Mouse (Mus musculus) myocyte (in vitro differentiated cells): ENCODE measurements at regions not wholly inside any gene's neighbourhood (a gene's known extent, or its start where the extent isn't known, plus 50 kb on each side); places are given as distances from the start of the nearest gene placed in this dataset.

Experiments
- H3K27me3 ChIP-seq: one replicate; pipeline ENCODE4 v1.6.1; 2011; ENCODE audit not compliant: control insufficient read depth, insufficient read depth, insufficient read length
- H3K36me3 ChIP-seq: one replicate; pipeline ENCODE4 v1.6.1; 2011; ENCODE audit not compliant: control insufficient read depth, insufficient read depth
- H3K4me2 ChIP-seq: one replicate; pipeline ENCODE4 v1.6.1; 2011; ENCODE audit warnings: low read depth, control low read depth
- H3K4me3 ChIP-seq: one replicate; pipeline ENCODE4 v1.5.1; 2011; ENCODE audit warnings: mild to moderate bottlenecking, control low read depth, moderate library complexity
- H3K79me2 ChIP-seq: one replicate; pipeline ENCODE4 v1.6.1; 2011; ENCODE audit not compliant: control insufficient read depth, insufficient read depth
- H3ac ChIP-seq: one replicate; pipeline ENCODE4 v1.6.1; 2011; ENCODE audit not compliant: control insufficient read depth, insufficient read length
- CEBPB ChIP-seq: IDR thresholded peaks from 2 replicates; pipeline ENCODE4 v1.6.1; 2011; ENCODE audit warnings: mild to moderate bottlenecking, moderate library complexity; ENCODE audit not compliant: poor library complexity, insufficient read depth, severe bottlenecking
- E2F4 ChIP-seq: IDR thresholded peaks from one replicate; pipeline ENCODE4 v1.6.1; 2011; ENCODE audit warnings: mild to moderate bottlenecking, control low read depth, moderate library complexity; ENCODE audit not compliant: insufficient read depth
- MAX ChIP-seq: IDR thresholded peaks from one replicate; pipeline ENCODE4 v1.6.1; 2011; ENCODE audit warnings: low read depth, mild to moderate bottlenecking, control low read depth
- MYOD1 ChIP-seq, 3 experiments: IDR thresholded peaks; one replicate each; pipeline ENCODE4 v1.6.1; 2011; ENCODE audit warnings: control low read depth in 2 of 3, low read depth in 2 of 3, mild to moderate bottlenecking in 2 of 3, moderate library complexity in 1 of 3; ENCODE audit not compliant: insufficient read length in 2 of 3, control insufficient read depth in 1 of 3
- MYOG ChIP-seq, 3 experiments: IDR thresholded peaks; one replicate each; pipeline ENCODE4 v1.6.1; 2011; ENCODE audit warnings: control low read depth in 2 of 3, low read depth in 2 of 3, mild to moderate bottlenecking in 2 of 3; ENCODE audit not compliant: insufficient read length in 2 of 3, control insufficient read depth in 1 of 3, insufficient read depth in 1 of 3
- POLR2A ChIP-seq: IDR thresholded peaks from one replicate; pipeline ENCODE4 v1.6.1; 2011; ENCODE audit warnings: low read depth, mild to moderate bottlenecking, control low read depth, moderate library complexity; ENCODE audit not compliant: insufficient read length
- POLR2AphosphoS2 ChIP-seq: IDR thresholded peaks from one replicate; pipeline ENCODE4 v1.6.1; 2011; ENCODE audit warnings: low read depth, control low read depth; ENCODE audit not compliant: insufficient read length
- REST ChIP-seq: IDR thresholded peaks from one replicate; pipeline ENCODE4 v1.6.1; 2011; ENCODE audit warnings: mild to moderate bottlenecking, control low read depth, moderate library complexity; ENCODE audit not compliant: insufficient read depth, insufficient read length
- SRF ChIP-seq: IDR thresholded peaks from one replicate; pipeline ENCODE4 v1.6.1; 2011; ENCODE audit warnings: low read depth; ENCODE audit not compliant: control insufficient read depth, insufficient read length
- TCF12 ChIP-seq: IDR thresholded peaks from one replicate; pipeline ENCODE4 v1.6.1; 2011; ENCODE audit warnings: mild to moderate bottlenecking, control low read depth; ENCODE audit not compliant: poor library complexity, insufficient read depth, severe bottlenecking
- TCF3 ChIP-seq: IDR thresholded peaks from one replicate; pipeline ENCODE4 v1.6.1; 2011; ENCODE audit warnings: low read depth, control low read depth; ENCODE audit not compliant: insufficient read length
- USF1 ChIP-seq: IDR thresholded peaks from one replicate; pipeline ENCODE4 v1.6.1; 2011; ENCODE audit warnings: low read depth, mild to moderate bottlenecking, control low read depth, moderate library complexity

- Histone ChIP-seq H3K36me3 (no peaks in the 10 kb centered on the region), H3K4me3 (no peak overlapping the region), H3K79me2 (no peaks in the 10 kb centered on the region), H3K4me2 (no peak overlapping the region), H3K27me3 (no peaks in the 10 kb centered on the region), H3ac (no peak overlapping the region)
- TF ChIP-seq USF1 (no peak), POLR2A (no peak)
Measured at GRCm38 (mm10) chr9:34143131-34143795, 342.4 kb upstream of the Kirrel3 start.

- TF ChIP-seq MYOG (IDR thresholded peaks at IDR 0.05; ENCODE audit: control insufficient read depth in 1 of 3, insufficient read depth in 1 of 3, insufficient read length in 2 of 3, low read depth in 2 of 3) (no peak), MAX (no peak), SRF (no peak), REST (no peak), USF1 (no peak), E2F4 (no peak), CEBPB (no peak), POLR2A (no peak), TCF3 (no peak), MYOD1 (IDR thresholded peaks at IDR 0.05; ENCODE audit: control insufficient read depth in 1 of 3, insufficient read length in 2 of 3, low read depth in 2 of 3) (no peak), POLR2AphosphoS2 (no peak), TCF12 (no peak)
- Histone ChIP-seq H3ac (no peak overlapping the region), H3K36me3 (no peaks in the 10 kb centered on the region), H3K27me3 (no peaks in the 10 kb centered on the region), H3K4me3 (no peak overlapping the region), H3K4me2 (no peak overlapping the region), H3K79me2 (no peaks in the 10 kb centered on the region)
Measured at GRCm38 (mm10) chr9:34155240-34156019, 330.3 kb upstream of the Kirrel3 start.

- Histone ChIP-seq H3K36me3 (no peaks in the 10 kb centered on the region), H3K79me2 (no peaks in the 10 kb centered on the region), H3K27me3 (no peaks in the 10 kb centered on the region), H3ac (no peak overlapping the region), H3K4me2 (no peak overlapping the region), H3K4me3 (no peak overlapping the region)
- no peak for TF ChIP-seq CEBPB
- no peak for TF ChIP-seq E2F4
- no peak for TF ChIP-seq TCF3
- no peak for TF ChIP-seq MYOG (IDR thresholded peaks at IDR 0.05; ENCODE audit: control insufficient read depth in 1 of 3, insufficient read depth in 1 of 3, insufficient read length in 2 of 3, low read depth in 2 of 3)
- no peak for TF ChIP-seq TCF12
- no peak for TF ChIP-seq POLR2AphosphoS2
- no peak for TF ChIP-seq USF1
- TF ChIP-seq SRF = no peak
- no peak for TF ChIP-seq MAX
- TF ChIP-seq MYOD1 (IDR thresholded peaks at IDR 0.05; ENCODE audit: control insufficient read depth in 1 of 3, insufficient read length in 2 of 3, low read depth in 2 of 3) = no peak
- no peak for TF ChIP-seq POLR2A
- TF ChIP-seq REST = no peak
Measured at GRCm38 (mm10) chr9:34156581-34156980, 329.1 kb upstream of the Kirrel3 start.

GRCm38 (mm10) chr9:34161119-34161518, 324.6 kb upstream of the Kirrel3 start:
- H3ac ChIP-seq = no peak overlapping the region
- TF ChIP-seq MYOG (IDR thresholded peaks at IDR 0.05; ENCODE audit: control insufficient read depth in 1 of 3, insufficient read depth in 1 of 3, insufficient read length in 2 of 3, low read depth in 2 of 3) (no peak), POLR2AphosphoS2 (no peak), TCF12 (no peak), MYOD1 (IDR thresholded peaks at IDR 0.05; ENCODE audit: control insufficient read depth in 1 of 3, insufficient read length in 2 of 3, low read depth in 2 of 3) (no peak), REST (no peak), SRF (no peak), POLR2A (no peak), TCF3 (no peak), USF1 (no peak), E2F4 (no peak), MAX (no peak), CEBPB (no peak)
- H3K79me2 ChIP-seq = no peaks in the 10 kb centered on the region
- H3K27me3 ChIP-seq = no peaks in the 10 kb centered on the region
- H3K4me2 ChIP-seq = no peak overlapping the region
- no peaks in the 10 kb centered on the region for H3K36me3 ChIP-seq
- H3K4me3 ChIP-seq = no peak overlapping the region
